Mouse (Mus musculus) cerebellum, adult 18-20 months (tissue): ENCODE results near the gene Tspyl1.
"Not testable (repeated sequence)": the region's sequence is repeated elsewhere in the genome, so short reads cannot be mapped to it uniquely, and the experiment has no call there.

Experiments used
- DNase-seq, 2 experiments: peaks; one replicate each; pipeline ENCODE4 v3.0.0; 2021

The Tspyl1 gene

DNA sequence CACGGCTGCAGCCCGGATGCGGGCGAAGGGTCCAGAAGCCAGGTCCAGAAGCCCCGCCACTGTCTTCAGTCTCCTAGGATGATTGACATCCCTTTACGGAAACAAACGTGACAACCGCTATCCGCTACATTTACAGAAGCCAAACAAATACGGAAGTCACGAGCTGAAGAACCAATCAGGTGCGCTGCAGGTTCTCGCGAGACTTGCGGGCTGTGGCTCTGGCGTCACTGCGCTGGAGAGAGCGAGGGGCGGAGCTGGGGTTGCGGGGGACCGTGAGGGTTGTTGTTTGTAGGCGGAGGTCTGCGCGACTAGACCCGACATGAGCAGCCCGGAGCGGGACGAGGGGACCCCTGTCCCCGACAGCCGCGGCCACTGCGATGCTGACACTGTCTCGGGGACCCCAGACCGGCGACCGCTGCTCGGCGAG lies at the start of gene Tspyl1:
Tspyl1 (plus strand) TSS at position 229 of the 427 bp plus-strand sequence.
- DNase-seq, result peak; percentile 97 to 98

DNA sequence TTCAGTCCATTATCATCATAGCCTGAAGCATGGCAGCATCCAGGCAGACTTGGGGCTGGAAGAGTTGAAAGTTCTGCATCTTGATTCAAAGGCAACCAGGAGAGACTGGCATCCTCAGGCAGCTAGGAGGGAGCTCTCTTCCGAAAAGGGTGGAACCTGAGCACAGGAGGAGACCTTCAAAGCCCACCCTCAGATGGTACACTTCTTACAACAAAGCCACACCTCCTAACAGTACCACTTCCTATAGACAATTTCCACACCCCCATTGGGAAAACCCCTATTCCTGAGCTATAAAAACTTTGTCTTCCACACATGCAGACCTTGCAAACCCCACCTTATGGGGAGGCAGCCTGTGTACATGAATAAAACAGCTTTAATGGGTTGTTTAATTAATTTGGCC lies 48.6 kb upstream of the Tspyl1 start:
- DNase-seq, result no peak

DNA sequence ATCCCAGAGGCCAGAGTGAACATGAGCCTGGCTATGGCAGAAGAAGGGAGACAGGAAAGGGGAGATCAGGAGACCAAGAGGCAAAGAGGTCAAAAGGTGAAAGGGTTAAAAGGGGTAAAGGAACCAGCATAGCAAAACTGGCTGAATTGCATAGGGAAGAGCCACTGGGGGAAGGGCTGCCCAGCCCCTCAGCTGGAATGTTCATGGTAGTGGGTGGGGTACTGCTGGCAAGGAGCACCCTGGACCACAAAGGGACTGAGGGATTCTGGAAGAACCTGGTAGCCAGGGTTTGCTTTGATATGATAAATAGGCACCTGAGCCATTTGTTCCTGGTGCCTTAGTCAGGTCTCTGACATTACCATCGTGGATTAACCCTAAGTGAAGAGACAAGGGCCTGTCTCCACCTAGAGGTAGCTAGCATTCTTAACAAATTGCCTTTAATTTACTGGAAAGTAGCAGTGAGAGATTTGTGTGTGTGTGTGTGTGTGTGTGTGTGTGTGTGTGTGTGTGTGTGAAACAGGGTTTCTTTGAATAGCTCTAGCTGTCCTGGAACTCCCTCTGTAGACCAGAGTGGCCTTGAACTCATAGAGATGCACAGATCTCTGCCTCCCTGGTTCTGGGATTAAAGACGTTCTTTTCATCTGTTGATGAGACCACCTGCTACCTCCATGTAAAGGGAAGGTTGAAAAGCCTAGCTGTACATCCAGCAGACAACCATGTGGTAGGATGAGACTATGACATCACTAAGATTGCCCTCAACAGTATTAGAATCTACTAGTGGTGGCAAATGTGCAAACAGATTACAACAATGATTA lies 47.9 kb upstream of the Tspyl1 start:
- no peak for DNase-seq

DNA sequence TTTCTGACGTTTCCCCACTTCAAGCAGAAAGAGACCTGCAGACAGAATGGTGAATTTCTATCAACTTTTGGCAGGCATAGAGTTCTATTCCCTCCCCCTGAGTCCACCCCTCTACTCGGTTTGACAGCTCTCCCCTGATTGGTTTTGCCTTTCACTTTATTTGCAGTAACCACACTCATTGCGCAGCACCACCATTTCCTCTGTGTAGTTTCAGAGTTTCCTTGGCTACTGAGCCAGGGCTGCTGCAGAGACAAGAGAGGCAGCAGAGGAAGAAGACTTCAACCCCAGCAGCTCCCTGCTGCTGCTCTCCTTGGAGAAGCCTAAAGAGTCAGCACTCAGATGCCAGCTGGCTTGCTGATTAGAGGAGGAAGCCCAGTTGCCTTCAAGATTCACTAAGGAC lies 46.6 kb upstream of the Tspyl1 start:
- DNase-seq, result no peak

DNA sequence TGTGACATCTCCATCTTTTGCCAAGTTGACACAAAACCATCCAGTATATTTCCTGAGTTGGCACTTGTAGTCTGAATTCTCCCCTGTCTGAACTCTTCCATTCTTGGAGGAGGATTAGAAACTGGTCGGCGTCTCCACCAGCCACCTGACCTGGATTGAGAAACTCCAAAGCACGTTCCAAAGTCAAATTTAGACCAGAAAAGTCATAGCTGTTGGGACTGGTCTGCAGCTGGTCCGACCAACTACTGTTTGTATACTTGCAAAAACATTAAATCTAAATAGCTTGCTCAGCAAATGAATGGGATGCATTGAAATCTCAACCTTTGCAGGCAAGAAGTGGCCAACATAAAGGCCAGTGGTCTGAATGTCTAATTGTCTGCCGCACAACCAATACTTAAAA lies 45.4 kb upstream of the Tspyl1 start:
- no peak for DNase-seq

DNA sequence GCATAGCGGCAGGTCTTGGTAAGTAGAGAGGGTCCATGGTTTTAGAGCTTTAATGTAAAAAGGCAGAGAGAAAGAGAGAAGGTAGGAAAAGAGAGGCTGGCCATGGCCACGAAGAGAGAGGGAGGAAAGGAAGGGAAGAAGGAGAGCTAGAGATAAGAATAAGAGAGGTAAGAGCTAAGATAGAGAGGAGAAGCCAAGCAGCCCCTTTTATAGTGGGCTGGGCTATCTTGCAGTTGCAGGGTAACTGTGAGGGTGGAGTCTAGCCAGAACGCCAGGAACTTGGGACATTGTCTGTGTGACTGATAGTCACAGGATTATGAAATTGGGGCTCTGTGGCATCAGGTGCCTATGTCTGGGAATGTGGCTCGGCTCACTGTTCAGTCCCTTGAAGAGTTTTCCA lies 43.5 kb upstream of the Tspyl1 start:
- DNase-seq, result no peak

DNA sequence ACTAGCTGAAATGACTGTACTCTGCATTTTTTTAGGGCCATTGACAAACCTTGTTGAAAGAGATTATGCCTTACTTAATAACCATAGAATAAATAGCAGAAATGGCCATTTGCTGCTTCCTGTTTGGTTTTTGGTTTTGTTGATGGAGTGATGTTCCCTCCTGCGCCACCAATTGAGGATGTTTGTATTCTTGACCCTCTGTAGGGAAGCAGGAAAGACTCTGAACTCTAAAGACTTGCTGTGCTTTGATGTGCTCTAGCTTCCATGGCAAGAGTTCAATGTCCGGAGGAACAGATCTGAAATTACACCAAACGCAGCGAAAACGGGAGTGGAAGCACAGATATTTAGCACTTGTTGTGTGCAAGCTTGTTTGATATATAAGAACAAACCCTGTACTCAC lies 37.2 kb upstream of the Tspyl1 start:
- no peak for DNase-seq

DNA sequence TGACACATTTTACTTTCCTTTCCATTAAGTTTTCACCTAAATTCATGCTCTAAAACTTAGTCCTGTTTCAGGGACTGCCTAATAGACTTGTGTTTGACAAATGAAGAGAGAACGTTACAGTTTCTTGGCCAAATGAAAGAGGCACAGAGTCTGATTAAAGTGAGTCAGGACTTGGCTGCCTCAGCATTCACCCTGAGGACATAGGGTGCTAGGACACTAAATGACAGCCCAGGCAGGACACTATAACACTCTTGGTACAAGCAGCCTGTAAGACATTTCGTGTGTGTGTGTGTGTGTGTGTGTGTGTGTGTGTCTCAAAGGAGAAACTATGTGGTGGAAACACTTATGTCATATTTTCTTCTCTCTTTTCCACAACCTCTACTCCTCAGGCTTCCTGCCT lies 35.9 kb upstream of the Tspyl1 start:
- no peak for DNase-seq

DNA sequence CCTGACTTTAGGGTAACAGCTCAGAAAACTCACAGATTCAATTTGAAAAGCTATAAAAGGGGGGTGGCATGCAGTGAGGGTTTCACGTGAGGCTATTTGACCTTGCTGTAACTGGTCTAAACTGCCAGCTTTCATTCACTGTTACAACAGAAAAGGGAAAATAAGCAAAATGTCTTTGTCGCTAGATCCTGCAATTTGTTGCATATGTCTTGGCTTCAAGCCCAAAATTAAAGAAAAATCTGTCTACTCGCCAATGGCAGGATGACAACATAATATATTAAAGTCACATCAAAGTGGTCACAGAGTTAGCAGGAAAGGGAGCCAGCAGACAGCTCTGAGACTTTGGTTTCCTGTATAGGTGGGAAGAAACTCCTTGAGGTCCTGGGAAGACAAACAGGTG lies 34.2 kb upstream of the Tspyl1 start:
- no peak for DNase-seq

DNA sequence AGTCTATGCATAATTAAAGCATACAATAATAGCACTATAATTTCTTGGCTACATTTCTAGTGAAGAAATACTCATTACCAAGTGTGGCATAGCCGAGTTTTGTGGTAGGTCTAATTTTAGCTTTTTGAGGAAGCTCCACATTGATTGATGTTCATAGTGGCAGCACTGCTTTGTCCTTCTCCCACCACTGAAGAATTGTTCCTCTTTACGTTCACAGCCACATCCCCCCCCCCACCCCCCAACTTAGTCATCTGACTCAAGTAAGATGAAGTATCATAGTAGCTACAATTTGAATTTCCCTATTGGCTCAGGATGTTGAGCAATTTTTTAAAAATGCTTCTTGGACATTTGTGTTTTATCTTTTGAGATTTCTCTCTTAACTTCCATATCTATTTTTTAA lies 32.4 kb upstream of the Tspyl1 start:
- DNase-seq, result no peak

DNA sequence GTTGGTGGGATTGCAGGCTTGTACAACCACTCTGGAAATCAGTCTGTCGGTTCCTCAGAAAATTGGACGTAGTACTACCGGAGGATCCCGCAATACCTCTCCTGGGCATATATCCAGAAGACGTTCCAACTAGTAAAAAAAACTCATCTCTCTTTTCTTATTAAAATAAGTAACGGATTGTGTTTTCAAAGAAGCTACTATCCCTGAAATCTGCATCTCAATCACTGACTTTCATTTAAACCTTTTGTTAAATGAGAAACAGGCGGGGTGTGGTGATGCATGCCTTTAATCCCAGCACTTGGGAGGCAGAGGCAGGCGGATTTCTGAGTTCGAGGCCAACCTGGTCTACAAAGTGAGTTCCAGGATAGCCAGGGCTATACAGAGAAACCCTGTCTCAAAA lies 29.2 kb upstream of the Tspyl1 start:
- not testable (repeated sequence) for DNase-seq

DNA sequence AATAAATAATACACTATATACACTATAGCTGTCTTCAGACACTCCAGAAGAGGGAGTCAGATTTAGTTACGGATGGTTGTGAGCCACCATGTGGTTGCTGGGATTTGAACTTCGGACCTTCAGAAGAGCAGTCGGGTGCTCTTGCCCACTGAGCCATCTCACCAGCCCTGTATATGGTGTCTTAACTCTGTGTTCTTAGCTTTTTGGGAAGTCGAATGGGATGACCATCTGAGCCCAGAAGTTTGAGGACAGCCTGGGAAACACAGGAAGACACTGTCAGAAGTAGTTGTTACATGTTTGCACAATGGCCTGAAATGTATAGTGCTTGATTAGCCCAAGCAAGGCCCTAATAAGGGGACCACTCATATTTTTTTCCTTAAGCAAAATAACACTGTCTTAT lies 16.9 kb upstream of the Tspyl1 start:
- no peak for DNase-seq

DNA sequence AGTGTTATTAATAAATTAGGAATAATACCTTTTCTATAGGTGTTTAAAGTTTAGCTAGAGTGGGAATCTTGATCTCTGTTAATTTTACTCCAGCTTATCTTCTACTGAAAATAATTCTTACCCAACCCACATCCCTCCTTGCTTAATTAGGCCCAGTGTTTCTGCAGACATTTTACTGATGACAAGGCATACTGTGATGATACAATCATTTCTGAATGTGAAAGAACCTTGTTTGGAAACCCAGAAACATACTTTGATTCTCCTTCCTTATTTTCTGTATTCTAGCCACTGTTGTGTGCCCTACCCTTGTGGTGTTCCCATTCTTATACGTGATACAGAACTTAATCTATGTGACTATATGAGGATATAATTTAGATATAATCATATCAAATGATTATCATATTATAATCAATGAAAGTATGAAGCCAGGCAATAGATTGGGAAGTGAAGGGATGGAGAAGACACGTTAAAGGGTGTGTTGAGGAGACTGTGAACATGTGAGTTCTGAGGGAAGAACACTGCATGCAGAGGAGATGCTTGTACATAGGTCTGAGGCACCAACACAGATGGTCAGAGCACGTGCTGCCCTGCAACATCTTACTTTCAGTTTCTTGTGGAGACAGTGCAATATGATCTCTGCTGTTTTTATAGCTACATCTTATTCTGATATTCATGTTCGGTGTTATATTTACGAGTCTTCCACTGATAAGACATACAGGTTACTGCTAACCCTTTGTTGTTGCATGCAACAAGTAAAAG lies 14.5 kb upstream of the Tspyl1 start:
- no peak for DNase-seq

DNA sequence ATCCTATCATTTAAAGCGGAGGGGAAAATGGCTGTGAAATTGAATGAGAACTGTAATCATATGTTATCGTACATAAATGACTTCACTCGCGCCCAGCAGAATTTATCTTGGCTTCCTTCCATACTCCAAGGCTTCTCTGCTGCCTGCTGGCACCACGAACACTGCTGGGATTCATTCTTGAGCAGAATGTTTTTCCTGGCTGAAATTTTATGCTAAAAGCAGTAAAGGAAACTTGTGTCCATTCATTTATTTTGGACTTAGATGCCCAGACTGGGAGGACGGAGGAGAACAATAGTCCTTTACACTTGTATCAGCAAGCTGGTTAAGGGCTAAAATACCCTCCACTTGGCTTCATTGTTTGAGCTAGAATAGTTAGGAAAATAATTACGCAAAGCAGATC lies 10.3 kb upstream of the Tspyl1 start:
- DNase-seq, result no peak

DNA sequence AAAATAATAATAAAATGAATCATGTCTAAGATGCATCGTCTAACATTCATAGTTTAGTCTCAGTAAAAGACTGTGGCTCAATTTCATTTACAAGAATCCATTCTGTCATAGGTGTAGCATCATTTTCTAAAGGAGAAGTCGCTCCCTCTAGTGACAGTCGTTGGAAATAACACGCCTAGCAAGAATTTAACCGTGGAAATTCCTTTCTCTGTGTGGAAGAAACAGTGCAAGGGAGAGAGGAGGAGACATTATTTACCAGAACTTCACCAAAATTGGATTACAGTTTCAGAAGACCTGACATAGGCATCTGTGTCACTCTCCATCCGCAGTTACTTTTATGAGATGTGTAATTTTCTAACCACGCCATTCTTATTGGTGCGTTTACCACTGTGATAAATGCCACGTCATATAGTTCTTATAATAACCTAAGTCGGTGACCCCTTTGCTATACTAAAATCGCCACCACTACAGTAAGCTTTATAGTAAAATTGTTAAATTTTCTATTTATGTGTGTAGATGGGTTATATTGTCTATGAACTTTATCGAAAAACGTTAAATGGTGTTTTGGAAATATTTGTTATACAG lies 1.3 kb upstream of the Tspyl1 start:
- peak; percentile 62 to 66 for DNase-seq

DNA sequence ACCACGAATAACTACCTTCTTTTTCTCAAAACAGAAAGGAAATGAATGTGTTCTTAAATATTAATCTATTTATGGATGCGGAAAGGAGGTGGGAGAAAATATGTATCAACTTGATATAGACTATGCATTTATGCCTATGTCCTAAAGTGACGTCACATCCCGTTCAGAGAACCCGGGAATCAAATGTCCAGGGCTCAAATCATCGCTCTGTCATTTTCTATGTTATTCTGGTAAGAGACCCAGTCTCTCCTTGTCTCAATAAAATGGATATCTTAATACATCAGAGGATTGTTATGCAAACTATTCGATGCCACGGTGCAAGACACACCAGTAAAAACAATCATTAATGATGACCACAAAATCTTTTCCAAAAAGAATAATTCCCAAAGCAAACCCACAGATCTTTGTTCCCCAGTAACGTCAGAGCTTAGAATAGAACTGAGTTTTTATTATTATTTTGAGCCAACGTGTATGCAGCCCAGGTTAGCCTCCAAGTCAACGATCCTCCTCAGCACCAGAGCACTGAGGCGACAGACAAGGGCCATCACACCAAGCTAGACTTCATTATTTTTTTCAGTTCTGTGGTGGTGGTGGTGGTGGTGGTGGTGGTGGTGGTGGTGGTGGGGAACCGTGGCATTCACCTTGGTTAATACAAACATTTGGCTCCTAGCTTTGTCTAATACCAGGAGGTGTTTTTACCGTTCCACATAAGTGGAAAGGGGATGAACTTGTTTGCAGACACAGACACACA lies 604 bp upstream of the Tspyl1 start:
- peak; percentile 33 to 44 for DNase-seq

DNA sequence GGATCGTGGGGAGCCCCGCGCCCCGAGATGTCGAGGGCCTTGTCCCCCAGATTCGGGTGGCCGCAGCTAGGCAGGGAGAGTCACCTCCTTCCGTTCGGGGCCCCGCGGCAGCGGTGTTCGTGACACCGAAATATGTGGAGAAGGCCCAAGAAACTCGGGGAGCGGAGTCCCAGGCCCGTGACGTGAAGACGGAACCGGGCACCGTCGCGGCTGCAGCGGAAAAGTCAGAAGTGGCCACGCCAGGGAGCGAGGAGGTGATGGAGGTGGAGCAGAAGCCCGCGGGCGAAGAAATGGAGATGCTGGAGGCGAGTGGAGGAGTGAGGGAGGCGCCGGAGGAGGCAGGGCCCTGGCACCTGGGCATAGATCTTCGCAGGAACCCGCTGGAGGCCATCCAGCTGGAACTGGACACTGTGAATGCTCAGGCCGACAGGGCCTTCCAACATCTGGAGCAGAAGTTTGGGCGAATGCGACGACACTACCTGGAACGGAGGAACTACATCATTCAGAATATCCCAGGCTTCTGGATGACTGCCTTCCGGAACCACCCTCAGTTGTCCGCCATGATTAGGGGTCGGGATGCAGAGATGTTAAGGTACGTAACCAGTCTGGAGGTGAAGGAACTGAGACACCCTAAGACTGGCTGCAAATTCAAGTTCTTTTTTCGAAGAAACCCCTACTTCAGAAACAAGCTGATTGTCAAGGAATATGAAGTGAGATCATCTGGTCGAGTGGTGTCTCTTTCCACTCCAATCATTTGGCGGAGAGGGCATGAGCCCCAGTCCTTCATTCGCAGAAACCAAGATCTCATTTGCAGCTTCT lies 639 bp downstream of the Tspyl1 start:
- DNase-seq, result peak; percentile 63 to 70

DNA sequence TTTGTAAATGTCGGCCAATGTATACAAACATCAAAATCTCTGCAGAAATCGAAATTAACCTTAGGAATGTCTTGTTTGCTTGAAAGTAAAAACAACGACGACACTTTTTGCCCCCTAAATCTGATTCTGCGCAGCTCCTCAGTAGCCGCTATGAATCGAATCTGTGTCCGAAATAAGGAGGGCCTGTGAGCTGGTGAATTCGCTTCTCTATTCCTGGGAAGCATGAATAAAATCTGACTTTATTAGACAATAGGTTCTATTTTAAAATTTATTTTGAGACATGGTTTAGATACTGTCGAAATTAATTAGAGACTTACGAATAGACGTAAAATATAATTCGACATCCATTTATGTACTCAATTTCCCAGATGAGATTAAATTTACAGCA lies 14.9 kb downstream of the Tspyl1 start:
- no peak for DNase-seq

DNA sequence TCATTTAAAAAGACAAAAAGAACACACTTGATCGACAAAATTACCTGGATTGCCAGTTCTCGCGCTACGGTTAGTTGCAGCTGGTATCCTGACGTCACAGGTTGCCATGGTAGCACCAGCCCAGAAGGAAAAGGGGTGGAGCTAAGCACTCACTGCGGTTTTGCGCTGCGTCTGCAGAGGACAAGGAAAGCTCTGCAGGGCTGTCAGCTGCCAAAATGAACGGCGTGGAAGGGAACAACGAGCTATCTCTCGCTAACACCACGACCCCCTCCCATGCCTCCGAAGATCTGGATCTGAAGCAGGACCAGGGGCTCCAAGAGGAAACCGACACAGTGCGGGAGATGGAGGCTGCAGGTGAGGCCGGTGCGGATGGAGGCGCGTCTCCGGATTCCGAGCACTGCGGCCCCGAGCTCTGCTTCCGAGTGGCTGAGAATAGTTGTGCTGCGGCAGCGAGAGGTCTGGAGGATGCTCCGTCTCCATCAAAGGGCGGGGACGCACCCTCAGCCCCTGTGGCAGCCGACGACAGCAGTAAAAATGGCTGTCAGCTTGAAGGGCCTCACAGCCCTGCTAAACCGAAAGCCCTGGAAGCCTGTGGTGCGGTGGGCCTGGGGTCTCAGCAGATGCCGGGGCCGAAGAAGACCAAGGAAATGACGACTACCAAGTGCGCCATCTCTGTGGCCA lies 15.4 kb downstream of the Tspyl1 start, which contains the start of gene Tspyl4:
Tspyl4 (plus strand) TSS at position 144 of the 681 bp plus-strand sequence.
- peak; percentile 94 to 97 for DNase-seq

DNA sequence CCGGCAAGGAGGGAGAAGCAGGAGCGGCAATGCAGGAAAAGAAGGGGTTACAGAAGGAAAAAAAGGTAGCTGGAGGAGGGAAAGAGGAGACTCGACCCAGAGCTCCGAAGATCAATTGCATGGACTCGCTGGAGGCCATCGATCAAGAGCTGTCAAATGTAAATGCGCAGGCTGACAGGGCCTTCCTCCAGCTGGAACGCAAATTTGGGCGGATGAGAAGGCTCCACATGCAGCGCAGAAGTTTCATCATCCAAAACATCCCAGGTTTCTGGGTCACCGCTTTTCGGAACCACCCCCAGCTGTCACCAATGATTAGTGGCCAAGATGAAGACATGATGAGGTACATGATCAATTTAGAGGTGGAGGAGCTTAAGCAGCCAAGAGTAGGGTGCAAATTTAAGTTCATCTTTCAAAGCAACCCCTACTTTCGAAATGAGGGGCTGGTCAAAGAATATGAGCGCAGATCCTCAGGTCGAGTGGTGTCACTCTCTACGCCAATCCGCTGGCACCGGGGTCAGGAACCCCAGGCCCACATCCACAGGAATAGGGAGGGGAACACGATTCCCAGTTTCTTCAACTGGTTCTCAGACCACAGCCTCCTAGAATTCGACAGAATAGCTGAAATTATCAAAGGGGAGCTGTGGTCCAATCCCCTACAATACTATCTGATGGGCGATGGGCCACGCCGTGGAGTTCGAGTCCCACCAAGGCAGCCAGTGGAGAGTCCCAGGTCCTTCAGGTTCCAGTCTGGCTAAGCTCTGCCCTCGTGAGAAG lies 16.2 kb downstream of the Tspyl1 start:
- DNase-seq, result peak; percentile 29 to 51

DNA sequence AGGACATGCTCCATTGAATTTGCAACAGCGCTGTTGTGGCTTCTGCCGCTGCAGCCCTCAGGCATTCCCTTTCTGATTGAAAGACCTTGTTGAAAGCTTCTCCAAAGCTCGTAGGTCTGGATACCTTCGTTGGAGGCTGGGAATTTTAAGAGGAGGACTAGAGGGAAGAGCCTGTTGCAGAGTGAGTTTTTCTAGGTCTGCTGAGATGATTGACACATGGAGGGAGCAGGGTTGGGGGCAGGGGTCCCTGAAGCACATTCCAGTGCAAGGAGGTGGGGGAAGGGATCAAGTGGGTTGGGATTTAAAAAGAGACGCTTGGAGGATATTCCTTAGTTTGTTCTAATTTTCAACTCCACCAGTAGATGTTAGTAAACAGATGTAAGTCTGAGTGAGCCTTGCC lies 18.4 kb downstream of the Tspyl1 start:
- peak in 1 of 2 experiments; percentile 23 for DNase-seq
